ENCODE assay signal across 32 mouse cellular contexts in the genomic region with DNA sequence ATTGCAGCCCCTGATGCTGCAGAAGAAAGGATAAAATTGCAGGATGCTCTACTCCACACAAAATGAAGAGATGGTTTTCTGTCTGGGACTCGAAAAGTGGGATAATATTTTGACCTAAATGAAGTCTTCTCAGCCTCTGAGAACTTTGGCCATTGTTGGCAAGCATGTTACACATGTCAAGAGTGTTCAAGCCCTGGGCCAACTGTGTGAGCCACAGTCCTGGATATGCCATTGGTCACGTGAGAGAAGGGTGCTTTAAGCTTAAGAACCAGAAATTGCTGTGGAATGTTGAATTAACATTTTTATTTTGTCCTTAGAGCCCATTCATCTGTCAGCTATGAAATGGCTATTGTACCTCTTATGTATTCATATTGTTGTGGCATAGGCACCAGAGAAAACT.
DNase-seq lines count a peak whose midpoint lies in the region; ATAC-seq and TF ChIP-seq lines count a peak whose summit lies in the region.
"Had no signal": no experiment of that assay in that cellular context is flagged by ENCODE, and none has a peak within 500 bp of the region (broad histone marks: within the 10 kb centered on the region; RNA-seq: fewer than 3 reads in every experiment).

No protein-coding gene starts in this region.

- H3K4me1 ChIP-seq in liver, adult 2 months (ENCODE audit: control insufficient read depth, insufficient read depth, low read length), result no peaks in the 10 kb centered on the region
- no peaks in the 10 kb centered on the region for H3K4me1 ChIP-seq in liver, embryonic 12.5 days
- H3K4me1 ChIP-seq in midbrain, embryonic 13.5 days (replicated peaks), result peaks cover 7% of the 10 kb centered on the region; the same call in 1 of the 2 replicates
- H3K4me1 ChIP-seq in midbrain, embryonic 10.5 days, result peaks cover 12% of the 10 kb centered on the region
- H3K4me1 ChIP-seq in midbrain, postnatal 0 days (ENCODE audit: insufficient read depth, low read length), result no peaks in the 10 kb centered on the region
- H3K4me1 ChIP-seq: embryonic facial prominence, embryonic 10.5 days; embryonic facial prominence, embryonic 13.5 days; heart, embryonic 12.5 days; heart, embryonic 15.5 days had no signal

- H3K9me3 ChIP-seq in liver, embryonic 12.5 days (replicated peaks), result no peaks in the 10 kb centered on the region
- H3K9me3 ChIP-seq in midbrain, embryonic 13.5 days, result peaks cover 5% of the 10 kb centered on the region
- H3K9me3 ChIP-seq in midbrain, embryonic 10.5 days (replicated peaks), result no peaks in the 10 kb centered on the region
- 0 out of 2 replicates have a peak, but pooled peaks cover 5% of the 10 kb centered on the region for H3K9me3 ChIP-seq in midbrain, postnatal 0 days (ENCODE audit: low read length)
- H3K9me3 ChIP-seq: embryonic facial prominence, embryonic 10.5 days; embryonic facial prominence, embryonic 13.5 days; forebrain, embryonic 12.5 days; forebrain, embryonic 15.5 days; G1E; heart, embryonic 12.5 days; hindbrain, embryonic 10.5 days had no signal

- H3K4me3 ChIP-seq in liver, adult 2 months (ENCODE audit: insufficient read depth, low read depth, low read length), result no peak overlapping the region
- no peak overlapping the region for H3K4me3 ChIP-seq in liver, embryonic 12.5 days
- H3K4me3 ChIP-seq in midbrain, embryonic 13.5 days (replicated peaks), result no peak overlapping the region
- no peak overlapping the region for H3K4me3 ChIP-seq in midbrain, embryonic 10.5 days
- H3K4me3 ChIP-seq in midbrain, postnatal 0 days (ENCODE audit: low read depth, low read length), result no peak overlapping the region
- H3K4me3 ChIP-seq: embryonic facial prominence, embryonic 10.5 days; embryonic facial prominence, embryonic 13.5 days; erythroblast, embryonic 14.5 days; forebrain, embryonic 12.5 days; forebrain, embryonic 15.5 days; heart, embryonic 12.5 days; heart, embryonic 15.5 days; hindbrain, embryonic 10.5 days had no signal

- H3K36me3 ChIP-seq in liver, adult 2 months (ENCODE audit: control insufficient read depth, insufficient read depth, low read length), result no peaks in the 10 kb centered on the region
- no peaks in the 10 kb centered on the region for H3K36me3 ChIP-seq in liver, embryonic 12.5 days
- no peaks in the 10 kb centered on the region for H3K36me3 ChIP-seq in midbrain, embryonic 13.5 days
- no peaks in the 10 kb centered on the region for H3K36me3 ChIP-seq in midbrain, embryonic 10.5 days
- H3K36me3 ChIP-seq in midbrain, postnatal 0 days (ENCODE audit: insufficient read depth, low read length), result no peaks in the 10 kb centered on the region
- H3K36me3 ChIP-seq: embryonic facial prominence, embryonic 10.5 days; embryonic facial prominence, embryonic 13.5 days; forebrain, embryonic 12.5 days; forebrain, embryonic 15.5 days; G1E; heart, embryonic 12.5 days; heart, embryonic 15.5 days; hindbrain, embryonic 10.5 days had no signal

- H3K27ac ChIP-seq in liver, adult 2 months (replicated peaks; ENCODE audit: insufficient read depth, low read depth, low read length), result no peak overlapping the region
- H3K27ac ChIP-seq in liver, embryonic 12.5 days, result no peak overlapping the region
- H3K27ac ChIP-seq in midbrain, embryonic 13.5 days, result no peak overlapping the region
- no peak overlapping the region for H3K27ac ChIP-seq in midbrain, embryonic 10.5 days (replicated peaks)
- no peak overlapping the region for H3K27ac ChIP-seq in midbrain, postnatal 0 days (ENCODE audit: low read depth, low read length)
- H3K27ac ChIP-seq: embryonic facial prominence, embryonic 10.5 days; embryonic facial prominence, embryonic 13.5 days; forebrain, embryonic 12.5 days; forebrain, embryonic 15.5 days; heart, embryonic 15.5 days; hindbrain, embryonic 10.5 days; hindbrain, embryonic 14.5 days; hindbrain, postnatal 0 days had no signal

- no peak overlapping the region for H3K4me2 ChIP-seq in liver, embryonic 12.5 days
- H3K4me2 ChIP-seq in midbrain, embryonic 13.5 days (replicated peaks), result no peak overlapping the region
- H3K4me2 ChIP-seq in midbrain, postnatal 0 days (ENCODE audit: low read depth, low read length, poor library complexity, severe bottlenecking), result no peak overlapping the region
- H3K4me2 ChIP-seq: embryonic facial prominence, embryonic 13.5 days; forebrain, embryonic 12.5 days; forebrain, embryonic 15.5 days; heart, embryonic 12.5 days; heart, embryonic 15.5 days; hindbrain, embryonic 14.5 days had no signal

- TF ChIP-seq CTCF in liver, adult 2 months (IDR thresholded peaks at IDR 0.05; ENCODE audit: low read depth, low read length), result no peak
- no peak for TF ChIP-seq CTCF in midbrain, postnatal 0 days (IDR thresholded peaks at IDR 0.05)

- TF ChIP-seq POLR2A in liver, adult 2 months (IDR thresholded peaks at IDR 0.05; ENCODE audit: extremely low read depth, insufficient read depth, low read length), result no peak

- peak; percentile 3 for DNase-seq in liver, adult 2 months (ENCODE audit: extremely low read depth, low read depth, low spot score)
- DNase-seq in midbrain, embryonic 10.5 days (ENCODE audit: low spot score), result no peak
- DNase-seq in midbrain, postnatal 0 days (ENCODE audit: low spot score), result peak; percentile 8
- DNase-seq in layer of hippocampus, postnatal 36 days, result no peak
- DNase-seq: adrenal gland, adult 2 months; adrenal gland, postnatal 36 days; B cell, adult 2 months; cerebellum, adult 11 months; cerebellum, adult 2 months; cerebellum, postnatal 10 days; cerebellum, postnatal 36 days; embryo, embryonic 11 days; gastrocnemius, postnatal 25 days; heart, adult 18-20 months; heart, postnatal 10 days; heart, postnatal 36 days had no signal

- no peak for ATAC-seq in liver, embryonic 12.5 days
- peak; percentile 70 for ATAC-seq in midbrain, embryonic 13.5 days
- ATAC-seq in midbrain, postnatal 0 days (ENCODE audit: low FRiP score), result no peak
- ATAC-seq: forebrain, embryonic 15.5 days; hindbrain, postnatal 0 days; inflammation-experienced regulatory T-cells, adult 6 months; Patski had no signal

- no peaks in the 10 kb centered on the region for H3K79me2 ChIP-seq in liver, adult 2 months (ENCODE audit: control insufficient read depth, insufficient read depth, low read length)

- no peaks in the 10 kb centered on the region for H3K27me3 ChIP-seq in liver, adult 2 months (ENCODE audit: control insufficient read depth, insufficient read depth, low read length)
- H3K27me3 ChIP-seq in liver, embryonic 12.5 days (replicated peaks), result no peaks in the 10 kb centered on the region
- peaks cover 19% of the 10 kb centered on the region; the same call in 1 of the 2 replicates for H3K27me3 ChIP-seq in midbrain, embryonic 13.5 days
- peaks cover 8% of the 10 kb centered on the region; the same call in 1 of the 2 replicates for H3K27me3 ChIP-seq in midbrain, embryonic 10.5 days (ENCODE audit: low read depth, poor library complexity, severe bottlenecking)
- no peaks in the 10 kb centered on the region for H3K27me3 ChIP-seq in midbrain, postnatal 0 days (ENCODE audit: insufficient read depth, low read length)
- H3K27me3 ChIP-seq: CH12.LX; embryonic facial prominence, embryonic 13.5 days; forebrain, embryonic 12.5 days; forebrain, embryonic 15.5 days; heart, embryonic 12.5 days; heart, embryonic 15.5 days; Patski had no signal

- 75% methylated on average over 2 of the region's 2 CpGs for WGBS in liver, adult 2 months
- 55% methylated on average over 2 of the region's 2 CpGs for WGBS in liver, embryonic 12.5 days (ENCODE audit: insufficient replicate concordance)
- WGBS in midbrain, embryonic 13.5 days, result 39% methylated on average over 2 of the region's 2 CpGs
- 64% methylated on average over 2 of the region's 2 CpGs for WGBS in midbrain, embryonic 10.5 days
- 31% methylated on average over 2 of the region's 2 CpGs for WGBS in midbrain, postnatal 0 days

- no peak overlapping the region for H3K9ac ChIP-seq in liver, adult 2 months (ENCODE audit: low read depth, low read length)
- H3K9ac ChIP-seq in liver, embryonic 12.5 days, result no peak overlapping the region
- no peak overlapping the region for H3K9ac ChIP-seq in midbrain, embryonic 13.5 days (replicated peaks)
- no peak overlapping the region for H3K9ac ChIP-seq in midbrain, postnatal 0 days (replicated peaks; ENCODE audit: low read length, poor library complexity, severe bottlenecking)
- H3K9ac ChIP-seq: embryonic facial prominence, embryonic 13.5 days; forebrain, embryonic 12.5 days; forebrain, embryonic 15.5 days; heart, embryonic 12.5 days; heart, embryonic 15.5 days; hindbrain, embryonic 14.5 days had no signal

Comparison
In these comparisons a context has a peak if more than half of its experiments do, and no peak if none do; other contexts are left out.
1. DNase-seq: peak in liver, adult 2 months (single experiment) and midbrain, postnatal 0 days (single experiment); none in midbrain, embryonic 10.5 days (single experiment) and layer of hippocampus, postnatal 36 days (0 of 2).